Mouse (Mus musculus): ENCODE data around the gene Zfp296.

- TF ChIP-seq CTCF (conservative IDR thresholded peaks at IDR 0.05; ENCODE audit: low read length) (no peak), NANOG (IDR thresholded peaks at IDR 0.05; ENCODE audit: borderline replicate concordance, low read length) (no peak), POU5F1 (IDR thresholded peaks at IDR 0.05; ENCODE audit: borderline replicate concordance, low read length) (no peak)
Measured at GRCm38 (mm10) chr7:19572926-19573775, 3.9 kb upstream of the Zfp296 start.

Data from E14TG2a.4 (cell line).